Mouse (Mus musculus) stomach, adult 2 months (tissue): Measurements from ENCODE around the gene AF366264. TPM values are rescaled to one million over a fixed set of nuclear protein-coding genes. Genes with fewer than 3 reads are reported as not detected.

Experiments used
- polyA plus RNA-seq: library from polyadenylated mRNA; depleted of rRNA; stranded (reverse); fragments of >200 nt; gene quantifications from 2 replicates; pipeline ENCODE4 v1.2.3, GENCODE M21; 2012; rRNA removed

AF366264 gene
- polyA plus RNA-seq: not detected in 2 replicates

GRCm38 (mm10) chr8:13838289-13838688, at the start of gene AF366264:
AF366264 (minus strand) TSS chr8:13838389.

GRCm38 (mm10) chr8:13785250-13785763, 52.9 kb downstream of the AF366264 start, which contains the start of gene Upf3a:
Upf3a (plus strand) TSS chr8:13785615.

Other genes starting within 250 kb of the AF366264 start
- 6.4 TPM in 2 replicates for gene Rasa3, start 160.8 kb downstream of the AF366264 start, polyA plus RNA-seq
- gene Cfap97d2, start 132.5 kb downstream of the AF366264 start, polyA plus RNA-seq: not detected in 2 replicates
- 10.3 and 12.9 TPM in 2 replicates for gene Cdc16, start 80.7 kb downstream of the AF366264 start, polyA plus RNA-seq
- gene Upf3a, start 52.8 kb downstream of the AF366264 start, polyA plus RNA-seq: 1.6 and 1.7 TPM in 2 replicates
- gene Champ1, start 31.3 kb upstream of the AF366264 start, polyA plus RNA-seq: 2.5 and 3.2 TPM in 2 replicates
- 7.2 and 17.3 TPM in 2 replicates for gene Coprs, start 51.9 kb upstream of the AF366264 start, polyA plus RNA-seq